Mouse (Mus musculus) ES-Bruce4 (cell line): Measurements from ENCODE around the gene Olfr262. TPM values are rescaled to one million over a fixed set of nuclear protein-coding genes. Genes with fewer than 3 reads are reported as not detected.
"Not testable (repeated sequence)": the region's sequence is repeated elsewhere in the genome, so short reads cannot be mapped to it uniquely, and the experiment has no call there.

Experiments used
- H3K27ac ChIP-seq: 2 replicates; pipeline ENCODE4 v1.5.1; 2012; ENCODE audit warnings: low read length, inconsistent platforms; ENCODE audit not compliant: insufficient read depth
- H3K27me3 ChIP-seq: 2 replicates; pipeline ENCODE4 v1.6.1; 2012; ENCODE audit warnings: mild to moderate bottlenecking, low read length, inconsistent platforms; ENCODE audit not compliant: control insufficient read depth, poor library complexity, insufficient read depth, severe bottlenecking
- H3K36me3 ChIP-seq: 2 replicates; pipeline ENCODE4 v1.6.1; 2012; ENCODE audit warnings: inconsistent platforms, mild to moderate bottlenecking, low read length, moderate library complexity; ENCODE audit not compliant: control insufficient read depth, poor library complexity, insufficient read depth, severe bottlenecking
- H3K4me1 ChIP-seq: one replicate; pipeline ENCODE4 v1.8.1; 2011; ENCODE audit warnings: low read length; ENCODE audit not compliant: control insufficient read depth, insufficient read depth
- H3K4me3 ChIP-seq: 2 replicates; pipeline ENCODE4 v1.5.1; 2011; ENCODE audit warnings: low read depth, mild to moderate bottlenecking, low read length
- H3K9ac ChIP-seq: 2 replicates; pipeline ENCODE4 v1.6.1; 2012; ENCODE audit warnings: low read depth, mild to moderate bottlenecking, inconsistent platforms; ENCODE audit not compliant: poor library complexity, severe bottlenecking
- H3K9me3 ChIP-seq: replicated peaks from 2 replicates; pipeline ENCODE4 v1.6.1; 2012; ENCODE audit warnings: mild to moderate bottlenecking, low read length, inconsistent platforms; ENCODE audit not compliant: control insufficient read depth, poor library complexity, insufficient read depth, severe bottlenecking
- CTCF ChIP-seq: IDR thresholded peaks from one replicate; pipeline ENCODE4 v1.8.1; 2011; ENCODE audit warnings: low read depth, low read length
- EP300 ChIP-seq: IDR thresholded peaks from 2 replicates; pipeline ENCODE4 v1.6.1; 2011; ENCODE audit warnings: low read depth, low read length; ENCODE audit not compliant: insufficient read depth
- POLR2A ChIP-seq: IDR thresholded peaks from one replicate; pipeline ENCODE4 v1.8.1; 2011; ENCODE audit warnings: low read length; ENCODE audit not compliant: insufficient read depth
- polyA plus RNA-seq: library from polyadenylated mRNA; stranded (reverse); fragments of >200 nt; gene quantifications from 2 replicates; pipeline ENCODE4 v1.2.4, GENCODE M21; 2011; ENCODE audit warnings: low read depth; ENCODE audit not compliant: missing spikeins, insufficient read depth, insufficient read length

Olfr262 gene
- not detected in 2 replicates for polyA plus RNA-seq

DNA sequence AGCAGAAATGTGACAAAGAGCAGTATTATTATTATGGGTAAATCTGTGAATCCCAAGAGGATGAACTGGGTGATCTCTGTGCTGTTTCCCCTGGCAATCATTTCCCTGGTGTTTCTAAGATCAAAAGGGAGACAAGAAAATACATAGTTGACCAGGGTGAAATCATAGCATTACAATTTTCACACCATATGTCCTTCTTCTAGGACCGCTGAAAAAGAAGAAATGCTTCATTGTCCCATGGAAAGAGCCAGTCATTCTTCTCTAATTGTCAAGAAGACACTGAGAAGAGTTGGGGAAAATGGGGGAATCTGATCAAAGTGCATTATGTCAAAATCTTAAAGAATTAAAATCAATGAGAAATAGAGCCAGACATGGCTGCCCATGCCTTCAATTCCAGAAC, at the start of gene Olfr262:
TSS of gene Olfr262 (minus strand) at position 101 of the 400 bp plus-strand sequence.
- Histone ChIP-seq H3K9ac (no peak within 1 kb of the TSS), H3K27ac (no peak within 1 kb of the TSS), H3K9me3 (no peaks in the 10 kb centered on the region), H3K4me1 (no peaks in the 10 kb centered on the region), H3K27me3 (no peaks in the 10 kb centered on the region), H3K4me3 (no peak within 1 kb of the TSS), H3K36me3 (no peaks in the 10 kb centered on the region)
- no peak for TF ChIP-seq CTCF
- TF ChIP-seq EP300: no peak
- no peak for TF ChIP-seq POLR2A

DNA sequence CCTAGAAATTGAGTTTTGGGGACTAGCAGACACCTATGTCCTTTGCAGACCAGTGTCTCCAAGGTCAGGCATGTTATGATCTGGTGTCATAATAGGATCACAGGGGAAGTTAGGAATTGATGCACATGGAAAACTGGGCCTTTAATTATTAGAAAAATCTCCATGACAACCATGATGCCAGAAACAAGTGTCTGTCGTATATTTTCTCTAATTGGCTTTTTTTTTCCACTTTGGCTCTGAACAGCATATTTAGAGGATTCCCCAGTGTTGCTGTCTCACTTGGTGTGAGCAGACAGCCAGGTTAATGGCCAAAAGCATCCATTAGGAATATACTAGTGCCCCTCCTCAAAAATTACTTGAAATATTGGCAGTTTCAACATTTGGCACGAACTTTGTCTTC, 38.1 kb upstream of the Olfr262 start, which contains the start of gene Olfr1434:
TSS of gene Olfr1434 (plus strand) at position 301 of the 400 bp plus-strand sequence.
- H3K27me3 ChIP-seq: no peaks in the 10 kb centered on the region; the same call in 1 of the 2 replicates
- no peak within 1 kb of the TSS for H3K27ac ChIP-seq
- no peaks in the 10 kb centered on the region for H3K9me3 ChIP-seq
- no peaks in the 10 kb centered on the region for H3K36me3 ChIP-seq
- no peak for TF ChIP-seq POLR2A
- TF ChIP-seq EP300: no peak
- TF ChIP-seq CTCF: no peak
- no peak within 1 kb of the TSS for H3K9ac ChIP-seq
- no peak within 1 kb of the TSS for H3K4me3 ChIP-seq
- H3K4me1 ChIP-seq: no peaks in the 10 kb centered on the region

DNA sequence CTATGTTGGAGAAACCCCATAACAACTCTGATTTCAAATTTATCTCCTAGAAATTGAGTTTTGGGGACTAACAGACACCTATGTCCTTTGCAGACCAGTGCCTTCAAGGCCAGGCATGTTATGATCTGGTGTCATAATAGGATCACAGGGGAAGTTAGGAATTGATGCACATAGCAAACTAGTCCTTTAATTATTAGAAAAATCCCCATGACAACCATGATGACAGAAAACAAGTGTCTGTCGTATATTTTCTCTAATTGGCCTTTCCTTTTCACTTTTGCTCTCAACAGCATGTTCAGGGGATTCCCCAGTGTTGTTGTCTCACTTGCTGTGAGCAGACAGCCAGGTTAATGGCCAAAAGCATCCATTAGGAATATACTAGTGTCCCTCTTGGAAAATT, 19.3 kb upstream of the Olfr262 start, which contains the start of gene Olfr235:
TSS of gene Olfr235 (plus strand) at position 301 of the 400 bp plus-strand sequence.
- no peak for TF ChIP-seq CTCF
- TF ChIP-seq POLR2A: no peak
- no peak for TF ChIP-seq EP300
- Histone ChIP-seq H3K4me1 (no peaks in the 10 kb centered on the region), H3K36me3 (no peaks in the 10 kb centered on the region), H3K4me3 (no peak within 1 kb of the TSS), H3K9ac (no peak within 1 kb of the TSS), H3K27ac (no peak within 1 kb of the TSS), H3K27me3 (no peaks in the 10 kb centered on the region; the same call in 1 of the 2 replicates), H3K9me3 (no peaks in the 10 kb centered on the region)

DNA sequence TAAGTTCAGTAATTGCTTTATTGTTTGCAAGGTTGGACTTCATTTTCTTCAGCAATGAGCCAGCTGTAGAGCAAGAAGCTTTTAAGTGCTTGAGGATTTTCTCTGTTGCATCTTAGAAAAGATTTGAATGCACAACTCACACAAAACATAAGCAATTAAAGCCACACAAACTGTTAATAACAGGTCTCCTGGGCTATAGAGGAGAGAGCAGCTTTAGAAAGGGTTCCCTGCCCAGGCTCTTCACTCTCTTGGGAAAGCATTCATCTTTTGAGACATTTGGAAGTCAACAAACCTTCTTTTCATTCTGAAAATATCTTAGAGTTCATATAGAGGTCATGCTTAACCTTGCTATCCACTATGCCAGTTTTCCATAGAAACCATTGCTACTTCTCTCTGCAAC, 9.0 kb downstream of the Olfr262 start, which contains the start of gene Olfr1432:
TSS of gene Olfr1432 (minus strand) at position 101 of the 400 bp plus-strand sequence.
- not testable (repeated sequence) for H3K27ac ChIP-seq, H3K9me3 ChIP-seq, H3K36me3 ChIP-seq, H3K9ac ChIP-seq, H3K4me1 ChIP-seq, H3K4me3 ChIP-seq, H3K27me3 ChIP-seq

DNA sequence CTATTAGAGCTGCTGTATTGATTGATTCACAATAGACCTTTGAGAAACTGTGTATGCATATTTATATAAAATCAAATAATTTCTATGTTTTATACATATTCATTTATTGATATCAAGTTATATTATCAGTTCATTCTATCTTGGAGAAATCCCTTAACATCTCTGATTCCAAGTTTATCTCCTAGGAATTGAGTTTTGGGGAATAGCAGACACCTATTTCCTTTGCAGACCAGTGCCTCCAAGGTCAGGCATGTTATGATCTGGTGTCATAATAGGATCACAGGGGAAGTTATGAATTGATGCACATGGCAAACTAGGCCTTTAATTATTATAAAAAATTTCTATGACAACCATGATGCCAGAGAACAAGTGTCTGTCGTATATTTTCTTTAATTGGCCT, 41.1 kb downstream of the Olfr262 start, which contains the start of gene Olfr1431:
TSS of gene Olfr1431 (plus strand) at position 301 of the 400 bp plus-strand sequence.
- peaks cover 9% of the 10 kb centered on the region for H3K9me3 ChIP-seq
- H3K4me3 ChIP-seq: no peak within 1 kb of the TSS
- no peaks in the 10 kb centered on the region for H3K36me3 ChIP-seq
- no peaks in the 10 kb centered on the region for H3K4me1 ChIP-seq
- H3K27me3 ChIP-seq: no peaks in the 10 kb centered on the region
- H3K9ac ChIP-seq: no peak within 1 kb of the TSS
- no peak for TF ChIP-seq CTCF
- TF ChIP-seq POLR2A: no peak
- TF ChIP-seq EP300: no peak
- 0 out of 2 replicates have a peak within 1 kb of the TSS, but pooled peaks have one; percentile 48 for H3K27ac ChIP-seq

DNA sequence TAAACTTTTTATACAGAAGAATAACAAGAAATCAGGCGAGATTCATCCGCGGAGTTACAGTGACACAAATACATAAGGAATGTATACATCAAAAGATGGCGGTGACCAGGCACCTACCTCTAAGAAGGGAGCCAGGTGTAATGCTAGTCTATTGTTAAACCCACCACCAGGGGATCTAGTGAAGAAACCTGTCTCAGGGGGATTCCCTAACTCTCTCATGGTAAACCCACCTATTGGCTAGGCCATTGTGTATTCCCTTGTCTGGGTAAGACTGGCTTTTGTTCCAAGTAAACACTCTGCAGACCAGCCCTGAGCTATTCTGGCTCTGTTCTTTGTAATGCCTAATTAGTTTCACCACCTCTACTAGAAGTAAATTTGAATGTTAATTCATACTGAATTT, 42.4 kb downstream of the Olfr262 start:
- not testable (repeated sequence) for H3K9me3 ChIP-seq, H3K36me3 ChIP-seq, H3K9ac ChIP-seq, H3K27me3 ChIP-seq, H3K4me1 ChIP-seq, H3K4me3 ChIP-seq
- peak overlapping the region; percentile 78 for H3K27ac ChIP-seq

Other genes starting within 250 kb of the Olfr262 start
- gene Olfr1423, start 200.3 kb downstream of the Olfr262 start, polyA plus RNA-seq: 0.10 TPM in 1 of 2 replicates, not detected in the other
- gene Olfr1424, start 179.0 kb downstream of the Olfr262 start, polyA plus RNA-seq: not detected in 2 replicates
- gene Olfr1425, start 163.9 kb downstream of the Olfr262 start, polyA plus RNA-seq: not detected in 2 replicates
- gene Olfr1426, start 149.6 kb downstream of the Olfr262 start, polyA plus RNA-seq: not detected in 2 replicates
- gene Olfr1427, start 138.3 kb downstream of the Olfr262 start, polyA plus RNA-seq: not detected in 2 replicates
- not detected in 2 replicates for gene Olfr1428, start 125.8 kb downstream of the Olfr262 start, polyA plus RNA-seq
- gene Olfr76, start 118.5 kb downstream of the Olfr262 start, polyA plus RNA-seq: not detected in 2 replicates
- not detected in 2 replicates for gene Olfr1555-ps1, start 71.5 kb downstream of the Olfr262 start, polyA plus RNA-seq
- gene Olfr1431, start 41.0 kb downstream of the Olfr262 start, polyA plus RNA-seq: not detected in 2 replicates
- not detected in 2 replicates for gene Olfr1432, start 9.1 kb downstream of the Olfr262 start, polyA plus RNA-seq
- not detected in 2 replicates for gene Olfr235, start 19.4 kb upstream of the Olfr262 start, polyA plus RNA-seq
- not detected in 2 replicates for gene Olfr1434, start 38.2 kb upstream of the Olfr262 start, polyA plus RNA-seq
- gene Olfr1436, start 57.5 kb upstream of the Olfr262 start, polyA plus RNA-seq: not detected in 2 replicates
- gene Olfr1437, start 83.4 kb upstream of the Olfr262 start, polyA plus RNA-seq: not detected in 2 replicates
- gene Olfr1438-ps1, start 94.3 kb upstream of the Olfr262 start, polyA plus RNA-seq: not detected in 2 replicates
- gene Olfr1440, start 145.6 kb upstream of the Olfr262 start, polyA plus RNA-seq: 0.11 TPM in 1 of 2 replicates, not detected in the other
- 0.46 and 0.64 TPM in 2 replicates for gene Olfr1441, start 175.8 kb upstream of the Olfr262 start, polyA plus RNA-seq
- gene Pfpl, start 186.2 kb upstream of the Olfr262 start, polyA plus RNA-seq: not detected in 2 replicates
- gene Mpeg1, start 219.1 kb upstream of the Olfr262 start, polyA plus RNA-seq: 0.20 TPM in 1 of 2 replicates, not detected in the other